Mouse (Mus musculus) embryonic facial prominence, embryonic 13.5 days (tissue): Measurements from ENCODE around the gene Pip4p1. TPM values are rescaled to one million over a fixed set of nuclear protein-coding genes. Genes with fewer than 3 reads are reported as not detected.
"Not testable (repeated sequence)": the region's sequence is repeated elsewhere in the genome, so short reads cannot be mapped to it uniquely, and the experiment has no call there.

Experiments used
- ATAC-seq: fragments of 200-750 bp; cut with Nextera tagmentation; 2 replicates; pipeline ENCODE4 v1.8.0; 2017; ENCODE audit warnings: low read depth; ENCODE audit not compliant: insufficient number of reproducible peaks, insufficient read depth, low FRiP score, low TSS enrichment
- H3K27ac ChIP-seq: fragments of 300-500 bp; sonication (generic); 2 replicates; pipeline ENCODE4 v1.5.1; 2015; ENCODE audit warnings: moderate library complexity, mild to moderate bottlenecking, inconsistent platforms
- H3K27me3 ChIP-seq: fragments of 300-500 bp; sonication (generic); 2 replicates; pipeline ENCODE4 v1.6.1; 2015; ENCODE audit warnings: mild to moderate bottlenecking, inconsistent platforms
- H3K36me3 ChIP-seq: fragments of 300-500 bp; sonication (generic); 2 replicates; pipeline ENCODE4 v1.6.1; 2015; ENCODE audit warnings: mild to moderate bottlenecking, inconsistent platforms
- H3K4me1 ChIP-seq: fragments of 300-500 bp; sonication (generic); 2 replicates; pipeline ENCODE4 v1.6.1; 2015; ENCODE audit warnings: inconsistent platforms
- H3K4me2 ChIP-seq: fragments of 300-500 bp; sonication (generic); 2 replicates; pipeline ENCODE4 v1.6.1; 2015; ENCODE audit warnings: moderate library complexity, mild to moderate bottlenecking, inconsistent platforms
- H3K4me3 ChIP-seq: fragments of 300-500 bp; sonication (generic); 2 replicates; pipeline ENCODE4 v1.5.1; 2015; ENCODE audit warnings: mild to moderate bottlenecking, inconsistent platforms
- H3K9ac ChIP-seq: fragments of 300-500 bp; sonication (generic); 2 replicates; pipeline ENCODE4 v1.6.1; 2015; ENCODE audit warnings: mild to moderate bottlenecking, inconsistent platforms
- H3K9me3 ChIP-seq: fragments of 300-500 bp; sonication (generic); 2 replicates; pipeline ENCODE4 v1.6.1; 2016; ENCODE audit warnings: inconsistent platforms
- WGBS: fragments of 180-500 bp; shearing (Covaris S2); methylation state at CpG from one replicate; pipeline ENCODE4 v1.1.7; 2015; ENCODE audit warnings: mixed read lengths; 5-methylcytosine and 5-hydroxymethylcytosine counted together
- polyA plus RNA-seq: library from polyadenylated mRNA; unstranded; fragments of >200 nt; fragmentation: Nextera tagmentation; extraction: Ambion mirVana; gene quantifications from 2 replicates; pipeline ENCODE4 v1.2.1, GENCODE M21; 2015

The Pip4p1 gene
- 55.6 and 56.9 TPM in 2 replicates for polyA plus RNA-seq

GRCm38 (mm10) chr14:50930754-50931492, at the start of gene Pip4p1, which contains the start of gene Pnp:
Pip4p1 (minus strand) TSS chr14:50930856.
Pnp (plus strand) TSS chr14:50931082.
- ATAC-seq, result peak; percentile 99
- under 1% methylated on average over 68 of the region's 68 CpGs for WGBS
- no peaks in the 10 kb centered on the region for H3K9me3 ChIP-seq

GRCm38 (mm10) chr14:50979631-50980030, 49.0 kb upstream of the Pip4p1 start:
- no peak overlapping the region for H3K27ac ChIP-seq
- H3K9ac ChIP-seq, result no peak overlapping the region
- H3K9me3 ChIP-seq, result no peaks in the 10 kb centered on the region
- no peaks in the 10 kb centered on the region; the same call in 1 of the 2 replicates for H3K4me1 ChIP-seq
- no peaks in the 10 kb centered on the region for H3K27me3 ChIP-seq
- H3K4me3 ChIP-seq, result no peak overlapping the region
- no peak overlapping the region for H3K4me2 ChIP-seq
- ATAC-seq, result no peak
- H3K36me3 ChIP-seq, result no peaks in the 10 kb centered on the region

More at GRCm38 (mm10) chr14:50930754-50931492, at the start of gene Pip4p1, which contains the start of gene Pnp:
- Histone ChIP-seq H3K4me2 (peak within 1 kb of the TSS; percentile 85), H3K27me3 (no peaks in the 10 kb centered on the region), H3K27ac (peak within 1 kb of the TSS; percentile 95), H3K4me1 (peaks cover 25% of the 10 kb centered on the region), H3K36me3 (peaks cover 36% of the 10 kb centered on the region), H3K4me3 (peak within 1 kb of the TSS; percentile 98), H3K9ac (peak within 1 kb of the TSS; percentile 98)

GRCm38 (mm10) chr14:50978451-50978850, 47.8 kb upstream of the Pip4p1 start:
- H3K4me2 ChIP-seq, H3K9me3 ChIP-seq, H3K4me3 ChIP-seq, H3K36me3 ChIP-seq, H3K9ac ChIP-seq, H3K27me3 ChIP-seq, H3K27ac ChIP-seq, H3K4me1 ChIP-seq, ATAC-seq: not testable (repeated sequence)
- 89% methylated on average over 6 of the region's 6 CpGs for WGBS

- WGBS, result 12% methylated on average over 9 of the region's 9 CpGs
- peak overlapping the region; percentile 27; the same call in 1 of the 2 replicates for H3K9ac ChIP-seq
- H3K4me3 ChIP-seq, result no peak overlapping the region
- H3K4me2 ChIP-seq, result peak overlapping the region; percentile 32
- H3K4me1 ChIP-seq, result no peaks in the 10 kb centered on the region; the same call in 1 of the 2 replicates
- H3K27ac ChIP-seq, result no peak overlapping the region
- no peak for ATAC-seq
- H3K9me3 ChIP-seq, result no peaks in the 10 kb centered on the region
- H3K27me3 ChIP-seq, result no peaks in the 10 kb centered on the region
- H3K36me3 ChIP-seq, result no peaks in the 10 kb centered on the region
These were observed 46.0 kb upstream of the Pip4p1 start for GRCm38 (mm10) chr14:50976674-50977073.

- Histone ChIP-seq H3K9me3 (no peaks in the 10 kb centered on the region), H3K9ac (no peak overlapping the region), H3K36me3 (no peaks in the 10 kb centered on the region), H3K4me1 (no peaks in the 10 kb centered on the region; the same call in 1 of the 2 replicates), H3K4me2 (no peak overlapping the region), H3K4me3 (no peak overlapping the region), H3K27me3 (no peaks in the 10 kb centered on the region), H3K27ac (no peak overlapping the region)
- ATAC-seq, result no peak
- WGBS, result 47% methylated on average over 5 of the region's 5 CpGs
These were observed 44.3 kb upstream of the Pip4p1 start for GRCm38 (mm10) chr14:50975001-50975400.

- no peaks in the 10 kb centered on the region for H3K27me3 ChIP-seq
- no peak overlapping the region for H3K27ac ChIP-seq
- no peaks in the 10 kb centered on the region for H3K9me3 ChIP-seq
- no peak overlapping the region for H3K4me3 ChIP-seq
- H3K4me2 ChIP-seq, result no peak overlapping the region
- ATAC-seq, result no peak
- no peaks in the 10 kb centered on the region; the same call in 1 of the 2 replicates for H3K4me1 ChIP-seq
- 43% methylated on average over 4 of the region's 4 CpGs for WGBS
- no peak overlapping the region for H3K9ac ChIP-seq
- H3K36me3 ChIP-seq, result no peaks in the 10 kb centered on the region
These were observed 43.0 kb upstream of the Pip4p1 start for GRCm38 (mm10) chr14:50973700-50974099.

GRCm38 (mm10) chr14:50973054-50973453, 42.4 kb upstream of the Pip4p1 start:
- not testable (repeated sequence) for H3K4me3 ChIP-seq, H3K4me1 ChIP-seq, H3K36me3 ChIP-seq, ATAC-seq, H3K27ac ChIP-seq, H3K27me3 ChIP-seq, H3K9me3 ChIP-seq, H3K9ac ChIP-seq, H3K4me2 ChIP-seq
- WGBS, result 93% methylated on average over 5 of the region's 5 CpGs

- H3K9ac ChIP-seq, result no peak overlapping the region
- no peaks in the 10 kb centered on the region for H3K36me3 ChIP-seq
- H3K27ac ChIP-seq, result no peak overlapping the region
- H3K4me2 ChIP-seq, result no peak overlapping the region
- WGBS, result 64% methylated on average over 1 of the region's 1 CpGs
- no peak overlapping the region for H3K4me3 ChIP-seq
- no peaks in the 10 kb centered on the region for H3K9me3 ChIP-seq
- no peak for ATAC-seq
- no peaks in the 10 kb centered on the region for H3K4me1 ChIP-seq
- H3K27me3 ChIP-seq, result no peaks in the 10 kb centered on the region
These were observed 40.2 kb upstream of the Pip4p1 start for GRCm38 (mm10) chr14:50970822-50971221.

GRCm38 (mm10) chr14:50969558-50970544, 39.2 kb upstream of the Pip4p1 start:
- Histone ChIP-seq H3K4me1 (no peaks in the 10 kb centered on the region), H3K36me3 (no peaks in the 10 kb centered on the region), H3K4me2 (0 out of 2 replicates have a peak overlapping the region, but pooled peaks have one; percentile 3), H3K9me3 (no peaks in the 10 kb centered on the region), H3K9ac (no peak overlapping the region), H3K27ac (no peak overlapping the region), H3K4me3 (no peak overlapping the region), H3K27me3 (no peaks in the 10 kb centered on the region)
- no peak for ATAC-seq
- WGBS, result 27% methylated on average over 12 of the region's 12 CpGs

GRCm38 (mm10) chr14:50969041-50969440, 38.4 kb upstream of the Pip4p1 start:
- Histone ChIP-seq H3K36me3 (no peaks in the 10 kb centered on the region), H3K27me3 (no peaks in the 10 kb centered on the region), H3K9ac (no peak overlapping the region), H3K27ac (no peak overlapping the region), H3K4me2 (no peak overlapping the region), H3K4me3 (no peak overlapping the region), H3K9me3 (no peaks in the 10 kb centered on the region), H3K4me1 (no peaks in the 10 kb centered on the region)
- WGBS, result 0% methylated on average over 1 of the region's 1 CpGs
- ATAC-seq, result no peak

GRCm38 (mm10) chr14:50968216-50968980, 37.7 kb upstream of the Pip4p1 start:
- Histone ChIP-seq H3K27ac (no peak overlapping the region), H3K9me3 (no peaks in the 10 kb centered on the region), H3K36me3 (no peaks in the 10 kb centered on the region), H3K4me1 (no peaks in the 10 kb centered on the region), H3K4me3 (no peak overlapping the region), H3K9ac (no peak overlapping the region), H3K27me3 (no peaks in the 10 kb centered on the region), H3K4me2 (no peak overlapping the region)
- WGBS, result 73% methylated on average over 5 of the region's 5 CpGs
- no peak for ATAC-seq
